In genomic region chr8:99650587-99651301, GRCm38 (mm10) we compare ENCODE assay signal across 14 mouse cellular contexts.
"Had no signal": no experiment of that assay in that cellular context is flagged by ENCODE, and none has a peak within 500 bp of the region (broad histone marks: within the 10 kb centered on the region; RNA-seq: fewer than 3 reads in every experiment).

No protein-coding gene starts in this region.

- H3K4me3 ChIP-seq: liver, embryonic 15.5 days; midbrain, embryonic 13.5 days; stomach, embryonic 15.5 days had no signal

- H3K4me2 ChIP-seq: liver, embryonic 11.5 days; liver, embryonic 15.5 days; midbrain, embryonic 13.5 days; stomach, embryonic 15.5 days had no signal

- H3K9ac ChIP-seq: liver, embryonic 15.5 days; midbrain, embryonic 13.5 days; stomach, embryonic 15.5 days had no signal

- H3K27ac ChIP-seq: kidney, postnatal 0 days; liver, embryonic 15.5 days; midbrain, embryonic 13.5 days; stomach, embryonic 15.5 days had no signal

- H3K4me1 ChIP-seq: liver, embryonic 15.5 days; midbrain, embryonic 13.5 days; stomach, embryonic 15.5 days had no signal

- DNase-seq: kidney, adult 11 months; kidney, adult 9 months; kidney, postnatal 36 days; layer of hippocampus, adult 9-11 months; left cerebral cortex, postnatal 4 days; lung, adult 2 months; lung, postnatal 36 days; right cerebral cortex, postnatal 14 days; thymus, postnatal 36 days had no signal

- ATAC-seq: midbrain, embryonic 13.5 days had no signal

- H3K27me3 ChIP-seq: liver, embryonic 15.5 days; midbrain, embryonic 13.5 days; stomach, embryonic 15.5 days had no signal

- H3K9me3 ChIP-seq: liver, embryonic 15.5 days; midbrain, embryonic 13.5 days; stomach, embryonic 15.5 days had no signal

- H3K36me3 ChIP-seq: liver, embryonic 15.5 days; midbrain, embryonic 13.5 days; stomach, embryonic 15.5 days had no signal
